Mouse (Mus musculus): ENCODE data around the gene Zer1. TPM values are rescaled to one million over a fixed set of nuclear protein-coding genes. Genes with fewer than 3 reads are reported as not detected.
A peak's percentile ranks its signal among the peaks of the same experiment; 100 is the strongest.

Gene Zer1
- polyA plus RNA-seq, 1 experiment from 2014 or later, result 8.9 TPM

GRCm38 (mm10) chr2:30128789-30129188 lies 4.4 kb upstream of the Zer1 start:
- H3K27ac ChIP-seq (ENCODE audit: low read depth), result no peak overlapping the region
- WGBS, result 39% methylated on average over 2 of the region's 2 CpGs
- no peaks in the 10 kb centered on the region for H3K27me3 ChIP-seq (ENCODE audit: insufficient read depth, low read length)
- no peaks in the 10 kb centered on the region for H3K9me3 ChIP-seq (ENCODE audit: low read depth, low read length)
- H3K4me3 ChIP-seq (ENCODE audit: low read depth, low read length), result no peak overlapping the region
- no peak overlapping the region for H3K4me2 ChIP-seq
- no peaks in the 10 kb centered on the region for H3K36me3 ChIP-seq (ENCODE audit: insufficient read depth)
- H3K9ac ChIP-seq, result no peak overlapping the region
- peak; percentile 83 for DNase-seq
- no peaks in the 10 kb centered on the region; the same call in 1 of the 2 replicates for H3K4me1 ChIP-seq (ENCODE audit: insufficient read depth)
- ATAC-seq (ENCODE audit: insufficient read depth), result no peak
- peak; percentile 76 for TF ChIP-seq CTCF (IDR thresholded peaks at IDR 0.05; ENCODE audit: low read depth)

GRCm38 (mm10) chr2:30123729-30124471 lies 485 bp downstream of the Zer1 start:
- H3K4me3 ChIP-seq (ENCODE audit: low read depth, low read length), result peak overlapping the region; percentile 79
- no peak for DNase-seq
- H3K4me2 ChIP-seq, result peak overlapping the region; percentile 95
- no peaks in the 10 kb centered on the region for H3K27me3 ChIP-seq (ENCODE audit: insufficient read depth, low read length)
- H3K9ac ChIP-seq, result peak overlapping the region; percentile 90
- no peaks in the 10 kb centered on the region for H3K36me3 ChIP-seq (ENCODE audit: insufficient read depth)
- no peak for TF ChIP-seq CTCF (IDR thresholded peaks at IDR 0.05; ENCODE audit: low read depth)
- H3K27ac ChIP-seq (ENCODE audit: low read depth), result peak overlapping the region; percentile 87
- H3K4me1 ChIP-seq (ENCODE audit: insufficient read depth), result no peaks in the 10 kb centered on the region
- peak; percentile 80 for ATAC-seq (ENCODE audit: insufficient read depth)
- 1% methylated on average over 43 of the region's 44 CpGs for WGBS
- H3K9me3 ChIP-seq (ENCODE audit: low read depth, low read length), result no peaks in the 10 kb centered on the region

DNA sequence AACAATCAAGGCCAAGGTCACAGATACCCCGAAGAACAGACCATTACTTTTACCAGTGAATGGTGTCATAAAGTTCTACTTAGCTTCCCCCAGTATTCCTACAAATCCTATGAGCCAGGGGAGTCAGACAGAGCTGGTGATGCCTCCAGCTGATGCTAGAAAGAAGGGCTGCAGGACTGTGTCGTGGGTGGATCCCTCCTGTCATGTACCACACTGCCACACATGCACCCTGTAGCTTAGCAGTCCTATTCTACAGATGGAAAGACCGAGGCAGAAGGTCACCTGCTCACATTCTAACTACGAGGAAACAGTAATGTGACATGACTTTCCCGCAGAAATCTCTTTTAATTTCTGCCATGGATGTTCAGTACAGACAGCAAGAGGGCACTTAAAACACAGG lies 1.6 kb downstream of the Zer1 start:
- Histone ChIP-seq H3K36me3 (ENCODE audit: insufficient read depth) (no peaks in the 10 kb centered on the region), H3K4me2 (no peak overlapping the region; the same call in 1 of the 2 replicates), H3K27me3 (ENCODE audit: insufficient read depth, low read length) (no peaks in the 10 kb centered on the region), H3K4me3 (ENCODE audit: low read depth, low read length) (no peak overlapping the region), H3K9me3 (ENCODE audit: low read depth, low read length) (no peaks in the 10 kb centered on the region), H3K4me1 (ENCODE audit: insufficient read depth) (no peaks in the 10 kb centered on the region), H3K27ac (ENCODE audit: low read depth) (no peak overlapping the region), H3K9ac (no peak overlapping the region)
- DNase-seq (no peak), ATAC-seq (ENCODE audit: insufficient read depth) (no peak)
- TF ChIP-seq CTCF (IDR thresholded peaks at IDR 0.05; ENCODE audit: low read depth), result no peak
- WGBS, result 77% methylated on average over 5 of the region's 5 CpGs

DNA sequence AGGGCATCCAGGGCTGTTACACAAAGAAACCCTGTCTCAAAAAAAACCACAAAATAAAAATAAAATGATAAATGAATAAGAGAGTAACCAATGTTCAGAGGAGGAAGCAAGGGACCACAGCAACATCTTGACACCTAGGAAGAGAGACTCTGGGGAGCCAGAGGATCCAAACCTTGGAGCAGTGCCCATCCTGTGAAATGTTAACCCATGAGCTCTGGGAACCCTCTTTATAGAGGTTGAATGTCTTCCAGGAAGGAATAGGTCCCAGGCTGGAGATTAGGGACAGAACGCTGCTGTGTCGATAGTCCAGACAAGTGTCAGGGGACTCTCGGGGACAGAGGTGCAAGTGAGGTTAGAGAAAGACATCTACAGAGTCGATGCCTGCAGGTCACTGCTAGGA lies 4.1 kb downstream of the Zer1 start:
- no peak for TF ChIP-seq CTCF (IDR thresholded peaks at IDR 0.05; ENCODE audit: low read depth)
- DNase-seq (no peak), ATAC-seq (ENCODE audit: insufficient read depth) (no peak)
- Histone ChIP-seq H3K4me2 (no peak overlapping the region), H3K4me1 (ENCODE audit: insufficient read depth) (no peaks in the 10 kb centered on the region), H3K9me3 (ENCODE audit: low read depth, low read length) (no peaks in the 10 kb centered on the region), H3K27me3 (ENCODE audit: insufficient read depth, low read length) (no peaks in the 10 kb centered on the region), H3K36me3 (ENCODE audit: insufficient read depth) (no peaks in the 10 kb centered on the region), H3K27ac (ENCODE audit: low read depth) (no peak overlapping the region), H3K9ac (no peak overlapping the region), H3K4me3 (ENCODE audit: low read depth, low read length) (no peak overlapping the region)
- WGBS, result 83% methylated on average over 4 of the region's 4 CpGs

- H3K4me3 ChIP-seq (ENCODE audit: low read depth, low read length), result no peak overlapping the region
- no peak overlapping the region for H3K4me2 ChIP-seq
- DNase-seq (no peak), ATAC-seq (ENCODE audit: insufficient read depth) (no peak)
- H3K4me1 ChIP-seq (ENCODE audit: insufficient read depth), result no peaks in the 10 kb centered on the region
- no peak overlapping the region for H3K27ac ChIP-seq (ENCODE audit: low read depth)
- no peak for TF ChIP-seq CTCF (IDR thresholded peaks at IDR 0.05; ENCODE audit: low read depth)
- WGBS, result 41% methylated on average over 6 of the region's 6 CpGs
- no peaks in the 10 kb centered on the region for H3K9me3 ChIP-seq (ENCODE audit: low read depth, low read length)
- H3K36me3 ChIP-seq (ENCODE audit: insufficient read depth), result no peaks in the 10 kb centered on the region
- H3K9ac ChIP-seq, result no peak overlapping the region
- H3K27me3 ChIP-seq (ENCODE audit: insufficient read depth, low read length), result no peaks in the 10 kb centered on the region
Measured at GRCm38 (mm10) chr2:30119641-30120051, 4.7 kb downstream of the Zer1 start.

GRCm38 (mm10) chr2:30112564-30112963 lies 11.8 kb downstream of the Zer1 start:
- H3K4me1 ChIP-seq (ENCODE audit: insufficient read depth), result no peaks in the 10 kb centered on the region
- DNase-seq, result no peak
- no peak for TF ChIP-seq CTCF (IDR thresholded peaks at IDR 0.05; ENCODE audit: low read depth)
- H3K36me3 ChIP-seq (ENCODE audit: insufficient read depth), result peaks cover 52% of the 10 kb centered on the region
- H3K4me2 ChIP-seq, result no peak overlapping the region
- no peak overlapping the region for H3K27ac ChIP-seq (ENCODE audit: low read depth)
- no peak overlapping the region for H3K9ac ChIP-seq
- H3K9me3 ChIP-seq (ENCODE audit: low read depth, low read length), result no peaks in the 10 kb centered on the region
- ATAC-seq (ENCODE audit: insufficient read depth), result no peak
- H3K4me3 ChIP-seq (ENCODE audit: low read depth, low read length), result no peak overlapping the region
- 85% methylated on average over 5 of the region's 5 CpGs for WGBS
- no peaks in the 10 kb centered on the region for H3K27me3 ChIP-seq (ENCODE audit: insufficient read depth, low read length)

DNA sequence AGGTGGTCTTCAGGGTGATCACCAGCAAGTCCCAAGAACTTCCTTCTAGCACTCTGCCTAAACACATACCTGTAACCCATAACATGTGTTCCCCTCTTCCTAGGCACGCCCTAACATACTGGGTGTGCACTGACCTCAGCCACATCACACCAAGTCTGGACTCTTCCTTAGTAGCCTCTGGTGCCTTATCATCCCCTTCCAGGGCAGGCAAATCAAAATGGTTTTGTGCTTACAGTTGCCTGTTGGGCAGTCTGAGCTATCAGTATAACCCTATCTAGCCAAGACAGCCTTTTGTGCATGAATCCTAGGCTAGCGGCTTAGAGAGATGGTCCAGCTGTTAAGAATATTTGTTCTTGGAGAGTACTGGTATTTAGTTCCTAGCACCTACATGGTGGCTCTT lies 12.9 kb downstream of the Zer1 start:
- H3K27me3 ChIP-seq (ENCODE audit: insufficient read depth, low read length), result no peaks in the 10 kb centered on the region
- TF ChIP-seq CTCF (IDR thresholded peaks at IDR 0.05; ENCODE audit: low read depth), result no peak
- no peak overlapping the region for H3K9ac ChIP-seq
- ATAC-seq (ENCODE audit: insufficient read depth) (no peak), DNase-seq (no peak)
- no peaks in the 10 kb centered on the region for H3K4me1 ChIP-seq (ENCODE audit: insufficient read depth)
- 92% methylated on average over 2 of the region's 2 CpGs for WGBS
- no peak overlapping the region for H3K27ac ChIP-seq (ENCODE audit: low read depth)
- no peak overlapping the region for H3K4me2 ChIP-seq
- peaks cover 62% of the 10 kb centered on the region for H3K36me3 ChIP-seq (ENCODE audit: insufficient read depth)
- H3K9me3 ChIP-seq (ENCODE audit: low read depth, low read length), result no peaks in the 10 kb centered on the region
- H3K4me3 ChIP-seq (ENCODE audit: low read depth, low read length), result no peak overlapping the region

Measured in lung, embryonic 14.5 days (tissue).